Mouse (Mus musculus) C2C12 (cell line): ENCODE measurements around the gene Ints6l.

Experiments
- CEBPB ChIP-seq: IDR thresholded peaks from one replicate; pipeline ENCODE4 v1.6.1; 2011; ENCODE audit warnings: low read depth, mild to moderate bottlenecking, control low read depth, moderate library complexity
- CTCF ChIP-seq: IDR thresholded peaks from one replicate; pipeline ENCODE4 v1.5.1; 2011; ENCODE audit not compliant: control insufficient read depth, insufficient read depth, insufficient read length
- FOSL1 ChIP-seq: IDR thresholded peaks from one replicate; pipeline ENCODE4 v1.8.0; 2011; ENCODE audit warnings: mild to moderate bottlenecking, low read length; ENCODE audit not compliant: poor library complexity, insufficient read depth, severe bottlenecking
- MAX ChIP-seq: IDR thresholded peaks from one replicate; pipeline ENCODE4 v1.6.1; 2011; ENCODE audit warnings: mild to moderate bottlenecking, control low read depth
- MYOD1 ChIP-seq: IDR thresholded peaks from one replicate; pipeline ENCODE4 v1.6.1; 2011; ENCODE audit warnings: low read depth; ENCODE audit not compliant: control insufficient read depth, insufficient read length
- MYOG ChIP-seq: IDR thresholded peaks from one replicate; pipeline ENCODE4 v1.6.1; 2011; ENCODE audit not compliant: control insufficient read depth, insufficient read length; ENCODE audit errors: extremely low read depth
- USF1 ChIP-seq: IDR thresholded peaks from one replicate; pipeline ENCODE4 v1.6.1; 2011; ENCODE audit warnings: low read depth, mild to moderate bottlenecking, control low read depth, moderate library complexity

DNA sequence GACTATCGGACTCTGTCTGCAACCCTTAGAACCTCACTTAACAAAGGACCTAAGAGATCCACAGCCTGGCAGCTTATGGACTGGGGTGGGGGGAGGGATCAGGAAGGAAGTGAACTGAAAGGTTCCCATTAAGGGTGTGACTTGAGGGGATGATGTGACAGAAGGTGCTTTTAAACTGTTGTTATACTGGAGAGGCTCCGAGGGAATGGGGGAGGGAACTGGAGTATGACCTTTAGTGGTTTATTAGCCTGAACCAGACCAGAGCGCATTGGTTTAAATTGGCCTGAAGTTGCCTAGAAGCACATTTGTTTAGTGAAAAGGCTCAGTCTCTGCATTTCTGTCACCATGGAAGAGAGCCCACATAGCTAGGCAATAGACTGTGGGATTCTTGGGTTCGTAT is 13.0 kb downstream of the Ints6l start:
- no peak for TF ChIP-seq CTCF
- no peak for TF ChIP-seq MYOD1
- no peak for TF ChIP-seq MYOG
- no peak for TF ChIP-seq MAX
- no peak for TF ChIP-seq CEBPB
- TF ChIP-seq USF1 = no peak
- TF ChIP-seq FOSL1 = no peak
